Mouse (Mus musculus): Measurements from ENCODE around the gene Myo18a. TPM values are rescaled to one million over a fixed set of nuclear protein-coding genes. Genes with fewer than 3 reads are reported as not detected.
"Not testable (repeated sequence)": the region's sequence is repeated elsewhere in the genome, so short reads cannot be mapped to it uniquely, and the experiment has no call there.

The Myo18a gene
- polyA plus RNA-seq, 1 experiment, result 73.3 TPM

DNA sequence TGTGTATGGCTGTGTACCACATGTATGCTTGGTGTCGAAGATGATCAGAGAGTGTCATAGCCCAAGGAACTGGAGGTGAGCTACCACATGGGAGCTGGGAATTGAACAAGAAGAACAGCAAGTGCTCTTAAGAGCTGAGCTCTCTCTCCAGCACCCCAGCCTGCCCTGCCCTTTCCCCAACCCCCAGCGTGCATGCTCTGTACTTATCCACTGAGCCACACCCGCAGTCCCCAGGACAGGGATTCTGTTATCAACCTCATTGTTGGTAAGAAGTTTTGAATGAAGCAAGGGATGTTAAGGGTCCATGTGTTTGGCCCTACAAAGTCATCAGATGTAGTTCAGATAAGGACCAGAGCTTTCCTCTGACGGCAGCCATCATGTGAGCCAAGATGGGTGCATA, 16.4 kb upstream of the Myo18a start:
- H3K27ac ChIP-seq (ENCODE audit: insufficient read depth, low read length), result no peak overlapping the region
- no peak overlapping the region for H3K4me3 ChIP-seq (ENCODE audit: insufficient read depth, low read length)
- H3K4me1 ChIP-seq (ENCODE audit: control insufficient read depth, insufficient read depth, low read length), result no peaks in the 10 kb centered on the region
- TF ChIP-seq CTCF (IDR thresholded peaks at IDR 0.05; ENCODE audit: extremely low read depth, insufficient read depth, low read length) (no peak), POLR2A (IDR thresholded peaks at IDR 0.05; ENCODE audit: extremely low read depth, insufficient read depth, low read length) (no peak)

DNA sequence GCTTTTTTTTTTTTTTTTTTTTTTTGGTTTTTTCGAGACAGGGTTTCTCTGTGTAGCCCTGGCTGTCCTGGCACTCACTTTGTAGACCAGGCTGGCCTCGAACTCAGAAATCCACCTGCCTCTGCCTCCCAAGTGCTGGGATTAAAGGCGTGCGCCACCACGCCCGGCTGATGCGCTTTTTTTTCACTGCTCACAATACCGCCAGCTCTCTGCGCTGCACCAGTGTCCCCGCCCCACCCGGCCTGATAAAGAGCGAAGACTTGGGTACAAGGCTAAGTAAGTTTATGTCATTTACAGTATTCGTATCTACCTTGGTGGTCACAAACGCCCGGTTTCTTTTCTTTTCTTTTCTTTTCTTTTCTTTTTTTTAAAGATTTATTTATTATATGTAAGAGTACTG, 15.9 kb upstream of the Myo18a start:
- not testable (repeated sequence) for H3K4me3 ChIP-seq (ENCODE audit: insufficient read depth, low read length); H3K4me1 ChIP-seq (ENCODE audit: control insufficient read depth, insufficient read depth, low read length); H3K27ac ChIP-seq (ENCODE audit: insufficient read depth, low read length)

DNA sequence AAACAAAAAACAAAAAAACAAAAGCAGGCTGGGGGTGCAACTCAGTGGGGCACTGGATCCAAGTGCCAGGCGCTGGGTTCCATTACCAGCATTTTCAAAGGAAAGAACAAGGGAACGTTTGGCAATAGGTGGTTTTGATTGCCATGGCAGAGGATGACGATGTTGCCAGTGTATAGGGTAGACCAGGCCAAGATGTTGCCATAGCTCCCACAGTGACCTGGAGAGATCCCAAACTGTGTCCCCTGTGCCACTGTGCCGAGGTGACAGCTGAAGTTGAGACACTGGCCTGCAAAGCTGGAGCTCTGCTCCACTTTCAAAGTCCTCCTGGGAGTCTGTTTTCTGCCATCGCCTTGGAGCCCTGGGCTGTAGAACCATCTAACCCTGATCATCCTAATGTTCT, 14.1 kb upstream of the Myo18a start:
- TF ChIP-seq POLR2A (IDR thresholded peaks at IDR 0.05; ENCODE audit: extremely low read depth, insufficient read depth, low read length) (no peak), CTCF (IDR thresholded peaks at IDR 0.05; ENCODE audit: extremely low read depth, insufficient read depth, low read length) (no peak)
- no peaks in the 10 kb centered on the region for H3K4me1 ChIP-seq (ENCODE audit: control insufficient read depth, insufficient read depth, low read length)
- no peak overlapping the region for H3K4me3 ChIP-seq (ENCODE audit: insufficient read depth, low read length)
- H3K27ac ChIP-seq (ENCODE audit: insufficient read depth, low read length), result no peak overlapping the region

DNA sequence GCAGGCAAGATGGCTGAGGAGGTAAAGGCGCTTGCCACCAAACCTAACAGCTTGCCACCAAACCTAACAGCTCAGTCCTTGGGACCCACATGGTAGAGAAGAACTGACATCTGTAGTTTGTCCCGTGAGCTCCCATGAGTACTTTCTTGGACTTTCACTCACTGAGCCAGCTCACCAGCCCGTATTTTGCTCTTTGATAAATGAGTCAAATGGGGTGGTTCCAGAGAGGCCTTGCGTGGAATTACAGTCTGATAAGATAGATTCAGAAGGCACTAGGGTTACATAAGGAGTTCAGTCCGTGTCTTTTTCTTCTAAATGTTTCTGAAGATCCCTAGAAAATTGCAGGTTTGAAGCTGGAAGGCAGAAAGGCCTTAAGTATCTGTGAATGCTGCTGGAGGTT, 10.5 kb upstream of the Myo18a start:
- Histone ChIP-seq H3K27ac (ENCODE audit: insufficient read depth, low read length) (no peak overlapping the region), H3K4me3 (ENCODE audit: insufficient read depth, low read length) (no peak overlapping the region), H3K4me1 (ENCODE audit: control insufficient read depth, insufficient read depth, low read length) (no peaks in the 10 kb centered on the region)
- TF ChIP-seq CTCF (IDR thresholded peaks at IDR 0.05; ENCODE audit: extremely low read depth, insufficient read depth, low read length), result no peak
- no peak for TF ChIP-seq POLR2A (IDR thresholded peaks at IDR 0.05; ENCODE audit: extremely low read depth, insufficient read depth, low read length)

DNA sequence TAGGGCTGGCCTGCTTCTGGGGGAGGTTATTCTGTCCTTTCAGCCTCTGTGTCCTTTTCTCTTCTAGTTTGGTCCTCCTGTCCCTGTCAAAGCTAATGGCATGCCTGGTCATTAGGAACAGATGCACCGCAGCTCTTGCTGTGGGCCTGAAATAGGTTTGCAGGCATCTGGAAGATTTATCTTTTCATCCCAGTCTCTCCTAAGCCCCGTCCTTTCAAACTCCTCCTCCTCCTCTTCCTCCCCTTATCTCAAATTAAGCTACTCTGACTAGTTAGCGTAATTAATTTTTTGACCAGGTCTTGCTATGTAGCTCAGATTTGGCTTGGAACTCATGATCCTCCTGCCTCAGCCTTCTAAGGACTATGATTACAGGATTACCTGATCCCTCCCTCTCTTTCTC, 9.6 kb upstream of the Myo18a start:
- Histone ChIP-seq H3K27ac (ENCODE audit: insufficient read depth, low read length) (no peak overlapping the region), H3K4me1 (ENCODE audit: control insufficient read depth, insufficient read depth, low read length) (no peaks in the 10 kb centered on the region), H3K4me3 (ENCODE audit: insufficient read depth, low read length) (no peak overlapping the region)
- TF ChIP-seq POLR2A (IDR thresholded peaks at IDR 0.05; ENCODE audit: extremely low read depth, insufficient read depth, low read length) (no peak), CTCF (IDR thresholded peaks at IDR 0.05; ENCODE audit: extremely low read depth, insufficient read depth, low read length) (no peak)

DNA sequence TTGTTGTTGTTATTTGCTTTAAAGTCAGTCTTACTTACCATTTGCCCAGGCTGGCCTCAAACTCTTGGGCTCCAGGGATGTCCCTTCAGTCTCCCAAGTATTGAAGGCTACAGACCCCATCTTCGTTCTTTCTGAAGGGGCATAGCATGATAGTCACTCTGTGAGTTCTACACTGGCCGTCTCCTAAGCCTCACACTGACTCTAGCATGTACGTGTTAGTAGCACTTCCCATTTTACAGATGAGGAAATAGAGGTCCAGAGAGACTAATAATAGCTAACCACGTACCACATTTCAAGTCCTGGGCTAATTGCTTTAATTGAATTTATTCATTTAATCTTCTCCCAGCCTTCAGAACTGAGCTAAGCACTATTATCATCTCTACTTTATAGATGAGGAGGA, 3.0 kb upstream of the Myo18a start:
- H3K4me1 ChIP-seq (ENCODE audit: control insufficient read depth, insufficient read depth, low read length), result no peaks in the 10 kb centered on the region
- no peak overlapping the region for H3K4me3 ChIP-seq (ENCODE audit: insufficient read depth, low read length)
- no peak for TF ChIP-seq CTCF (IDR thresholded peaks at IDR 0.05; ENCODE audit: extremely low read depth, insufficient read depth, low read length)
- TF ChIP-seq POLR2A (IDR thresholded peaks at IDR 0.05; ENCODE audit: extremely low read depth, insufficient read depth, low read length), result no peak
- no peak overlapping the region for H3K27ac ChIP-seq (ENCODE audit: insufficient read depth, low read length)

DNA sequence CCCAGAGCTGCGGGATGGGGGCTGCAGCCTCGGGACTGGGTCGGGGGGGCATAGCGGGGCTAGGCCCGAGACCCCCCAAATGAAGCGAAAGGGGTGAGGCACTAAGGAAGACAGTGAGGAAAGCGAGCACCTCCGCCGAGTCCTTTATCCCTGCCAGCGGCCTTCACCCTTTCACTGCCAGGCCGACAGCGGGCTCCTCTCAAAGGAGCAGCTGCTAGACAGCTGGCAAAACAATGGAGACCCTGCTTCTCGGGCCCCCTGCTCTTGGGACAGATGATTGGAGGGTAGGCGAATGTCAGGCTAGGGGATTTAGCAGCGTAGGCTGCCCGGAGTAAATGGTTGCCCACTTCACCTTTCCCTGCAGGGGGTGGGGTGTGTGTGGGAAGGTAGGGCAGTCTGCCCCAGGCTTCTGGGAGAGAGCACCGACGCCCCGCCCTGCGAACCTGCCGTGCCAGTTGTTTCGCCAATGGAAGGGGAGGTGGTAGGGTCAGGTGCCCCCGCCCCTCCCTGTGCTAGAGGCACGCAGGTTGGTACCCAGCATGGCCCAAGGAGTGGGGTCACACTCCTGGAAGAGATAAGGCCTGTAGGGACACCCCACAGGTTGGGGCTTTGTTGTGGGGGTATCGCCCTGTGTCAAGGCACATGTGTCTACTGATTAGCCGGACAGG, 761 bp downstream of the Myo18a start:
- Histone ChIP-seq H3K27ac (ENCODE audit: insufficient read depth, low read length) (peak overlapping the region; percentile 95), H3K4me1 (ENCODE audit: control insufficient read depth, insufficient read depth, low read length) (peaks cover 2% of the 10 kb centered on the region; the same call in 1 of the 2 replicates), H3K4me3 (ENCODE audit: insufficient read depth, low read length) (peak overlapping the region; percentile 88)
- no peak for TF ChIP-seq POLR2A (IDR thresholded peaks at IDR 0.05; ENCODE audit: extremely low read depth, insufficient read depth, low read length)
- TF ChIP-seq CTCF (IDR thresholded peaks at IDR 0.05; ENCODE audit: extremely low read depth, insufficient read depth, low read length), result no peak

DNA sequence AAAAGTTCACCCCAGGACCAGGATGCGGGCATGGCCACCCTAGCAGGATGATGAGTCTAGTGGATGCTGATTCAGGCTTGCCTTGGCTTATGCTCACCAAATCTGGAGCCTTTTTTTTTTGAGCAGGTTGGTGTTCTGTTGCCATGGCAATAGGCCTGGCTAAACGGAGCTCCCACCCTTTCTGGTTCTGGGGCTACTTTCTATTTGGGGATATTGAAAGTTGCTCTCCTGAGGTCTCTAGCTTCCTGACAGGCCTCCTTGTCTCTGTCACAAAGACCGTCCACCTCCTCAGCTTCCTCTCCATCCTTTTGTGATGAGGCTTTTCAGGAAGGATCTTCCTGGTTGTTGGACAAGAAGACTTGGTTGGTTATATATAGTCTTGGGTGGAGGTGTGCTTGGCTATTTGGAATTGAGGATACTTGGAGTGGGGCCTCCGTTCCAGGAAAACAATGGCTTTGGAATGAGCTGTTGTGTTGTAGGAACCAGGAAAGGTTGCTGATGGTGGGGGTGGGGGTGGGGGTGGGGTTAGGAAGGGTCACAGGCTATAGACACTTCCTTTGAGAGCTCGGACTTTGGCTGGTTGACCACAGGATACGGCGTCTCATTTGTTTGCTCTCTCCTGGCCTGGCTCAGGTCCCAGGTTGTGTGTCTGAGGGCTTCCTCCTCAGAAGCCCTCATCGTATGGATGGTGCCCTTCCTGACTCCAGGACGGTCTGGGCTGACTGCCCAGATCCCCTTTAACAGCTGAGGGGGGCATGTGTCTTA, 1.8 kb downstream of the Myo18a start:
- TF ChIP-seq CTCF (IDR thresholded peaks at IDR 0.05; ENCODE audit: extremely low read depth, insufficient read depth, low read length) (no peak), POLR2A (IDR thresholded peaks at IDR 0.05; ENCODE audit: extremely low read depth, insufficient read depth, low read length) (peak; percentile 83)
- Histone ChIP-seq H3K4me3 (ENCODE audit: insufficient read depth, low read length) (peak overlapping the region; percentile 88), H3K4me1 (ENCODE audit: control insufficient read depth, insufficient read depth, low read length) (peaks cover 2% of the 10 kb centered on the region; the same call in 1 of the 2 replicates), H3K27ac (ENCODE audit: insufficient read depth, low read length) (peak overlapping the region; percentile 95; the same call in 1 of the 2 replicates)

DNA sequence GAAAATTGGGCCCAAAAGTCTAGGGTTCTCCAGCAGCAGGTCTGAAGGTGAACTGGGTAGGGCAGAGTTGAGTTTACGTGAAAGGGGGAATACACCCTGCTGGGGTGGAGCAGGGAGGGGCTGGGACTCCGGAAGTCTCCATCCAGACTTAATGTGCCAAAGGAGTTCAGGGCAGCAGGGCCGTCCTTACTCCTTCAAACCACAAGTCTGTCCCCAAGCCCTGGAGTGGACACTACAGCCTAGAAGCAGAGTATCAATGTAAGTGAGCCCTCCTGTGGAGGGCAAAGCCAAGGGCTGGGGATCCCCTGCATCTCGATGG, 2.4 kb downstream of the Myo18a start:
- TF ChIP-seq CTCF (IDR thresholded peaks at IDR 0.05; ENCODE audit: extremely low read depth, insufficient read depth, low read length) (no peak), POLR2A (IDR thresholded peaks at IDR 0.05; ENCODE audit: extremely low read depth, insufficient read depth, low read length) (no peak)
- H3K4me3 ChIP-seq (ENCODE audit: insufficient read depth, low read length), result peak overlapping the region; percentile 88
- H3K27ac ChIP-seq (ENCODE audit: insufficient read depth, low read length), result 0 out of 2 replicates have a peak overlapping the region, but pooled peaks have one; percentile 41
- peaks cover 2% of the 10 kb centered on the region; the same call in 1 of the 2 replicates for H3K4me1 ChIP-seq (ENCODE audit: control insufficient read depth, insufficient read depth, low read length)

DNA sequence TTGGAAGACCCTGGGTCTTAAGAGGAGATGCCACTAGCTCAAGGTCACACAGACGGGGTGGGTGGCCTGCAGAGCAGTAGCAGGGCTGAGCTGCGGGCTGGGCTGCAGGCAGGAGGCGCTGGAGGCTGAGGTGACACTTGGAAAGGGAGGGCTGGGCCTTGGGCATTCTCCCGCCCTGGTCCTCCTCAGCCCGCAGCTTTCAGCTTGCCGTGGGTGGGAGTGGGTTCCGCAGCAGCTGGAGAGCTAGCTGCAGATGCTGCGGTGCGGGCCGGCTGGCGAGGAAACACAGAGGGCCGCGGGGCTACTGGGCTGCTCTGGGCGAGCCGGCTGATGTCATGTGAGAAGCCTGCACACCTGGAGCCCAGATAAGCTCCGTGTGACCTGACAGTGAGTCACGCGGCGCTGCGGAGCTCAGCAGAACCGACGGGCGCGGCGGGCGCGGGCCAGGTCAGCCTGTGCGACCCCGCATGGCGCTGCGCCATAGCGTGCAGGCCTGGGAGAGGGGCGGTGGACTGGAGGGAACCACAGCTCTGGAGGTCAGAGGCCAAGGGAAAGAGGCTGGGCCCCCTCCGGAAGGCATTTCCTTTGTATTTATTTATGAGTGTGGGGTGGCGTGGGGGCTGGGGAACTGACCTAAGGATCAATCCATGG, 3.4 kb downstream of the Myo18a start:
- peak overlapping the region; percentile 39 for H3K4me3 ChIP-seq (ENCODE audit: insufficient read depth, low read length)
- H3K4me1 ChIP-seq (ENCODE audit: control insufficient read depth, insufficient read depth, low read length), result peaks cover 2% of the 10 kb centered on the region; the same call in 1 of the 2 replicates
- peak overlapping the region; percentile 82 for H3K27ac ChIP-seq (ENCODE audit: insufficient read depth, low read length)
- peak; percentile 38 for TF ChIP-seq CTCF (IDR thresholded peaks at IDR 0.05; ENCODE audit: extremely low read depth, insufficient read depth, low read length)
- no peak for TF ChIP-seq POLR2A (IDR thresholded peaks at IDR 0.05; ENCODE audit: extremely low read depth, insufficient read depth, low read length)

Data from cortical plate, adult 2 months (tissue).